Mouse (Mus musculus) testis, postnatal 10 days (tissue): ENCODE measurements around the gene Stard3.

Experiments
- DNase-seq: peaks from one replicate; pipeline ENCODE4 v3.0.0; 2021; ENCODE audit warnings: low spot score

The Stard3 gene

GRCm38 (mm10) chr11:98397946-98398345, 39.8 kb downstream of the Stard3 start:
- DNase-seq = no peak

- peak; percentile 92 for DNase-seq
These were observed 42.1 kb downstream of the Stard3 start, which contains the start of gene Pgap3 for GRCm38 (mm10) chr11:98400161-98400726. TSS of gene Pgap3 (minus strand) at chr11:98400490.

DNA sequence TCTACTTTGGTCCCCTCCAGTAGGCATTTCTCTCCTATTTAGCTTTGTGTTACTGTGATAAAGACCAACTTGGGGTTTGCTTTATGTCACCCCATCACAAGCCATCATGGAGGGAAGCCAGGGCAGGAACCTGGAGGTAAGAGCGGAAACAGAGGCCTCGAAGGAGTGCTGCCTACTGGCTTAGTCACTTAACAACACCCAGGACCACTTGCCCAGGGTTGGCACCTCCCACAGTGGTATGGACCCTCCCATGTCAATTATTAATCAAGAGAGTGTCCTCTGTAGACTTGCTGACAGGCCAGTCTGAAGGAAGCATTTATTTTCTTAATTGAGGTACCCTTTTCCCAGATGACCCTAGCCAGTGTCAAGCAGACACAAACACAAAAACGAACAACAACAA, 42.6 kb downstream of the Stard3 start:
- no peak for DNase-seq

DNA sequence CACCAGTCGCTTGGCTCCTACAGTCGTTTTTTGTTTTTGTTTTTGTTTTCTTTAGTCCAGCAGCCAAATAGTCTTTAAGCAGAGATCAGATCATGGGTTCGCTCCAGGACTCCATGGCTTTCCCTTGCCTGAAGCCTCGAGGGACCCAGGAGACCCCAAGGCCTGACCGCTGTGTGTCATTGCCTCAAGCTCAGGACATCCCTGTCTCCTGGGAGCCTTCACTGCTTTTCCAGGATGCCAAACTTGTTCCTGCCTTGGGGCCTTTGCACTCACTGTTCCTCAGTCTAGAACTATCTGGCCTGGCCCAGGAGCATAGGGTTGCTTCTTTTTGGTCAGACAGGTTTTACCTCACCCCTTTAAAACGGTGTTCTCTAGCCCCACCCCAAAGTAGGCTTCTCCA, 48.5 kb downstream of the Stard3 start:
- DNase-seq = no peak

- no peak for DNase-seq
These were observed 50.7 kb downstream of the Stard3 start for GRCm38 (mm10) chr11:98408872-98409271.

- DNase-seq = peak; percentile 66
These were observed 51.2 kb downstream of the Stard3 start for GRCm38 (mm10) chr11:98409341-98409822.

GRCm38 (mm10) chr11:98412273-98412796, 54.2 kb downstream of the Stard3 start, which contains the start of gene Erbb2:
TSS of gene Erbb2 (plus strand) at chr11:98412470.
- DNase-seq = peak; percentile 83

DNA sequence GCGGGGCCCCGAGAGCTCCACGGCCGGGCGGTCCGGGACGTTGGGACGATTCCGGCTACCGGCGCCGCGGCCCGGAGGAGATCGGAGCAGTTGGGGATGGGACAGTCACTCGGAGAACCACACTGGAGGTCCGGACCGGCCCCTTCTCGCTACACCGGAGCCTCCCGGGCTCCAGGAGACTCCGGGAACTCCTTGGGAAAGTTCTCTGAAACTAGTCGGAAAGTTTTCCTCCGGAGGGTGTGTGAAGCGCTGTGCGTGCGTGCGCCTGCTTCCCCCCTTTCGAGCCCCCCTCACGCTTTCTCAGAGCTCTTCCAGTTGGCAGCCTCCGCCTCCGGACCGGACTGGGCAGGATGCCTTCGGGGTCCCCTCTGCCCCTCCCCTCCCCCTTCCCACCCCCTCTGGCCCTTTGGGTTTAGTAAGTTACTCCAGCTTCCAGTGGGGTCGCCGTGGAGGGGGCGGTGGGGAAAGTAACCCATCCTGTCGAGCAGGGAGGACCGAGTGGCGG, 54.7 kb downstream of the Stard3 start:
- no peak for DNase-seq

- no peak for DNase-seq
These were observed 55.6 kb downstream of the Stard3 start for GRCm38 (mm10) chr11:98413731-98414130.

- DNase-seq = no peak
These were observed 56.0 kb downstream of the Stard3 start for GRCm38 (mm10) chr11:98414162-98414561.

GRCm38 (mm10) chr11:98417074-98417473, 58.9 kb downstream of the Stard3 start:
- DNase-seq = no peak

DNA sequence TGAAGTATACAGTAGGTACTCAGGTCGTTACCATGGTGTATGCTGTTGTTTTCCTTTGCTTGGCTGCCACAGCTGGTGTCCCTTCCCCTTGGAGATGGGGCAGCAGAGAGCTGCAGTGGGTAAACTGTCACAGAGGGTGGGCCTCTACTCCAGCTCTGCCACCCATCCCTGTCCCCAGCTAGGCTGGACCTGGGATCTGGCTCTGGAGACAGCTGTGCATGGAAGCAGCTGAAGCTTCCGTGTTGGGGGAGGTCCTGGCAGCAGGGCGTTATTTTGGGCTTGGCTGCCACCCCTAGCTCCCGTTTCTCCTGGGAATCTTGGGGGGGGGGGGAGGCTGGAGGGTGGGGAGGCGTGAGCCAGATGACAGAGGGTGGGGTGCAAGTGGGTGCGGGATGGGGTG, 60.1 kb downstream of the Stard3 start:
- DNase-seq = no peak

GRCm38 (mm10) chr11:98418939-98419547, 60.9 kb downstream of the Stard3 start:
- DNase-seq = no peak

GRCm38 (mm10) chr11:98426592-98426991, 68.4 kb downstream of the Stard3 start:
- no peak for DNase-seq

- no peak for DNase-seq
These were observed 70.3 kb downstream of the Stard3 start for GRCm38 (mm10) chr11:98428436-98428835.
